Mouse (Mus musculus) layer of hippocampus, adult 11-12 months (tissue): Measurements from ENCODE around the gene Myh9.

Experiments used
- DNase-seq: peaks from one replicate; pipeline ENCODE4 v3.0.0; 2022; ENCODE audit warnings: low spot score

The Myh9 gene

GRCm38 (mm10) chr15:77828242-77828641 is 13.7 kb downstream of the Myh9 start:
- no peak for DNase-seq

GRCm38 (mm10) chr15:77827794-77828193 is 14.2 kb downstream of the Myh9 start:
- no peak for DNase-seq

- no peak for DNase-seq
These were observed 14.6 kb downstream of the Myh9 start for GRCm38 (mm10) chr15:77827379-77827778.

GRCm38 (mm10) chr15:77825382-77825781 is 16.6 kb downstream of the Myh9 start:
- no peak for DNase-seq

GRCm38 (mm10) chr15:77824321-77824720 is 17.7 kb downstream of the Myh9 start:
- DNase-seq: no peak

- no peak for DNase-seq
These were observed 18.3 kb downstream of the Myh9 start for GRCm38 (mm10) chr15:77823634-77824033.

- no peak for DNase-seq
These were observed 18.8 kb downstream of the Myh9 start for GRCm38 (mm10) chr15:77823196-77823595.

- no peak for DNase-seq
These were observed 19.3 kb downstream of the Myh9 start for GRCm38 (mm10) chr15:77822671-77823070.

- no peak for DNase-seq
These were observed 19.9 kb downstream of the Myh9 start for GRCm38 (mm10) chr15:77822057-77822466.

- no peak for DNase-seq
These were observed 20.6 kb downstream of the Myh9 start for GRCm38 (mm10) chr15:77821424-77821823.

- no peak for DNase-seq
These were observed 21.4 kb downstream of the Myh9 start for GRCm38 (mm10) chr15:77820480-77821163.

- peak; percentile 51 for DNase-seq
These were observed 22.0 kb downstream of the Myh9 start for GRCm38 (mm10) chr15:77819894-77820387.

GRCm38 (mm10) chr15:77818556-77819158 is 23.3 kb downstream of the Myh9 start:
- DNase-seq: no peak

- DNase-seq: no peak
These were observed 24.6 kb downstream of the Myh9 start for GRCm38 (mm10) chr15:77817417-77817816.

GRCm38 (mm10) chr15:77816601-77816950 is 25.4 kb downstream of the Myh9 start:
- no peak for DNase-seq

GRCm38 (mm10) chr15:77815867-77816600 is 25.9 kb downstream of the Myh9 start:
- DNase-seq: no peak

- no peak for DNase-seq
These were observed 28.2 kb downstream of the Myh9 start for GRCm38 (mm10) chr15:77813639-77814375.

- no peak for DNase-seq
These were observed 29.4 kb downstream of the Myh9 start for GRCm38 (mm10) chr15:77812578-77812977.

GRCm38 (mm10) chr15:77811099-77811760 is 30.7 kb downstream of the Myh9 start:
- DNase-seq: no peak

- DNase-seq: peak; percentile 63
These were observed 31.4 kb downstream of the Myh9 start for GRCm38 (mm10) chr15:77810416-77811098.

GRCm38 (mm10) chr15:77809434-77809833 is 32.5 kb downstream of the Myh9 start:
- no peak for DNase-seq
